Mouse (Mus musculus) left cerebral cortex, postnatal 36 days (tissue): Measurements from ENCODE around the gene Cgref1. TPM values are rescaled to one million over a fixed set of nuclear protein-coding genes. Genes with fewer than 3 reads are reported as not detected.

Experiments
- DNase-seq, 2 experiments: peaks; one replicate each; pipeline ENCODE4 v3.0.0; 2021 to 2022; ENCODE audit warnings: low spot score in 2 of 2, mixed read lengths in 1 of 2
- intact Hi-C: fragments of 180-260 bp; cut with DNase I; formaldehyde crosslinking; loops from one replicate; pipeline ENCODE4 v1.15.1; 2025
- total RNA-seq, 2 experiments: library from RNA; stranded (reverse); gene quantifications; 2 replicates each; pipeline ENCODE4 v1.2.3; 2021

Cgref1 gene
- total RNA-seq, 2 experiments from 2014 or later, result 26.1 to 26.4 TPM

DNA sequence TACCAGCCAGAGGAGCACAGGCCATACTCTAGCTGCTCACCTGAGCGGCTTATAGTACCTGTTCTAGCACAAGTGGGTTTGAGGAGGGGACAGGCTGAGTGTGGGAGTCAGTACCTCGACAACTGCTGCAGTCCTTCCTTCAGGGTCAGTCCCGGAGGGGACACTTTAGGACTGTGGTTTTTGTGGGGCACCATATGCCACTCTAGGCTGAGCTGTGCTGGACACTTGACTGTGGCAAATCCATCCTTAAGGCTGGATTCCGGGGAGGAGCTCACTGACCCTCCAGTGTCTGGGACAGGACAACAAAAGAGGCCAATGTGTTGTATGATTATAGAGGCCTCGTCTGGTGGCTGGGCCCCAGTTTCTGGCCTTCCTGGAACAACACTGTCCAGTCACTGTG, 7.2 kb upstream of the Cgref1 start:
- intact Hi-C loops, result loop anchor here (10.0 kb wide), 1 partner anchor 242 kb away; the partner anchor contains the start of genes Eif2b4 and Snx17
- DNase-seq, result no peak

DNA sequence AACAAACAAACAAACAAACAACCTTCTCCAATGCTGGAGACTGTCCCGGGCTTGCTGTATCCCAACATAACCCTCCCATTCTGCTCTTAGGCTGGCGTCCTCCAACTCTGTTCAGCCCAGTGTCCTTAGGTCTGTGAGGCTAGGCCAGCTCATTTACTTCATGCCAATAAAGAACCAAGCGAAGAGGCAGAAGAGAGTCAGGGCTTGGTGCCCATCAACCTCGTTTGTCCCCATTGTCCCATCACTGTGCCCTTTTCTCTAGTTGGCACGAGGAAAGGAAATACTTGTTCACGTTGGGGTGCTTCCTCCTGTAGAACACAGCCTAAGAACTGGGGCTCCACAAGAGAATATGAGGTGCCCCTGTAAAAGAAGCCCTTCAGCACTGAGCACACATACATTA, 6.3 kb upstream of the Cgref1 start:
- intact Hi-C loops, result loop anchor here (10.0 kb wide), 1 partner anchor 243 kb away; the partner anchor contains the start of genes Eif2b4 and Snx17
- no peak for DNase-seq

DNA sequence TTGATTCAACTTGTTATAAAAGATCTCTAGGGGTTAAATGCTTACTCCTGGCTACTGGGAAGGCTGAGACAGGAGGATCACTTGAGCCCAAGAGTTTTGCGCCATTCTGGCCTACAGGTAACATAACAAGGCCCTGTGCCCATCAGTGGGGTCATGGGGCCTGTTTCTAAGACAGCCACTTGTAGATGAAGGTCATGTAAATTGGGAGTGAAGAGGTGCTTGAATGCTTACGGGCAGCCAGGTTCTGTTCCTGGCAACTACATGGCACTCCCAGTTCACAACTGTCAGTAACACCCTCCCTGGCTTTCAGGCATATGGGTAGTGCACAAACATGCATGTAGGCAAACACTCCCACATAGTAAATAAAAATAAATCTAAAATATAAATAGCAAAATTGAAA, 5.5 kb upstream of the Cgref1 start:
- DNase-seq, result no peak
- intact Hi-C loops, result loop anchor here (10.0 kb wide), 1 partner anchor 244 kb away; the partner anchor contains the start of genes Eif2b4 and Snx17

DNA sequence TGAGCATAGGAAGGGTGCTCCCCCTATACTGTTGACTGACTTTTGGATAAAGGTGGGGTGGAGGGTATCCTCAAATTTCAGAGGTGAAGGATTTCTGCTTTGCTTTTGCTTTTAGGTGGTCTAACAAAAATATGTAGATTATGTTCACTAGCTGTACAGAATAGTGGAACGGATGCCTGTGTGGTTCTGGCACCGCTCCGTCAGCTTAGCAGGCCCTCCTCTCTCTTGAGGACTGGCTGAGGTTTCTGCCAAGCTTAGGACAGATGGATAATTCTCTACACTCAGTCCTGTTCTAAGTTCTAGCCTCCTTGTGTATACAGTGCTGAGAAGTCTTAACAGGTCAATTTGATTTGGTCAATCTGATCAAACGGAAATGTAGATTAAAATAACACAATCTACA, 5.1 kb upstream of the Cgref1 start:
- intact Hi-C loops, result loop anchor here (10.0 kb wide), 1 partner anchor 244 kb away; the partner anchor contains the start of genes Eif2b4 and Snx17
- no peak for DNase-seq

DNA sequence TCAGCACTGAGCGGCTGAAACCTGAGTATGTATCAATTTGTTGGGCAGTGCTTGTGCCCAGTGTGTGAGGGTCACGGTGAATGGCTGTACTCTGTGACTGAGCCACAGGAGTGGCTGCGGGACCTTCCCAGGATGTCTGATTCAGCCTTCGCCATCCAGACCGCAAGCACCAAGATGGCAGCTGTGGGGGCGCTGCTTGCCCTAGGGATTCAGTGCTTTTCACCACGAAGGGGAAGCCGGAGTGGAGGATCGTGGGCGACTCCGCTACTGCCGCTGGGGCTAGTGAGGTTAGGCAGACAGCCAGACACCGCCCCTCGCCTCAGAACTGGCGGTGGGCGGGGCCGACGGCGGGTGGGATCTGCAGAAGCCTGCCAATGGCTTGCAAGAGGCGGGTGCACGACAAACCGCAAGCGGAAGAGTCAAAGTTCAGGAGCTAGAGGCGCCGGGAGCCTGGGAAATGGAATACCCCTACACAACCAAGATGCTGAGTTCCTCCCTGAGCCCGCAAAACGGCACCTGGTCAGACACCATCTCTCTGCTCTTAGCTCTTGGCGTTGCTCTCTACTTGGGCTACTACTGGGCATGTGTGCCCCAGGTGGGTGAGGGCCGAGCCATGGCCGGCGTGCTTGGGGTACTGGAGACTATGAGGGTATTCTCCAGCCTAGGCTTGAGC, 4.4 kb upstream of the Cgref1 start:
- peak; percentile 90 to 91 for DNase-seq
- intact Hi-C loops, result loop anchor here (10.0 kb wide), 1 partner anchor 245 kb away; the partner anchor contains the start of genes Eif2b4 and Snx17

DNA sequence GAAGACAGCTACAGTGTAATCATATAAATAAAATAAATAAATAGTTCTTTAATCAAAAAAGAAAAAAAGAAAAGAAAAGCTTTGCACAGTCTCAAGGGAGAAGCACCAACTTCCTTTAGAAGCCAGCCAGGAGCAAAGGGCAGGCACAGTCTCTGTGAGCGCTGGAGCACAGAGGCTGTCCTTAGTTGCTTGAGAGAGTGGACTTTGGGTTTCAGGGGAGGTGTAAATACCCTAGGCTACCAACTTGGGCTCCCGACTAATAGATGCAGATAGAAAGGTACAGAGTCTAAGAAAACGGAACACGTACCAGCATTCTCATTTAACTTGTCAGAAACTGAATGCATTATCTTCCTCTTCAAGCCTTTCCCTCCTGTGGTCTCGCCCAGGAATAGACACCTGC, 3.2 kb upstream of the Cgref1 start:
- intact Hi-C loops, result no loop called here
- no peak for DNase-seq

DNA sequence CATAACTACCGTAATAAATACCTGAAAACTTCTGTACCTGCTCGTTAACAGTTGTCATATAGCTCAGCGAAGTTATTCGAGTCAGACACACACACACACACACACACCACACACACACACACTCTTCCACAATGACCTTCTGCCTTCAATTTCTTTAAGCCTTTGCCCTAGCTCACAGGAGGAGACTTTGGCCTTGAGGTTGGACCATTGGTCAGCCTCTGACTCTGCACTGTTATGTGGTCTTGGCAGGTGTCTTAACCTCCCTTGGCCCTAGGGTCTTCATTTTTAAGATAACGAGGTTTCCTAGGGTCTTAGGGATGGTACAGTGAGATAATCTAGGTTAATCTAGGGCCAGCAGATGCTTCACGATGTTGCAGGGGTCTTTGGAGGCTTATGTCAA, 1.0 kb downstream of the Cgref1 start:
- intact Hi-C loops, result no loop called here
- DNase-seq, result no peak

DNA sequence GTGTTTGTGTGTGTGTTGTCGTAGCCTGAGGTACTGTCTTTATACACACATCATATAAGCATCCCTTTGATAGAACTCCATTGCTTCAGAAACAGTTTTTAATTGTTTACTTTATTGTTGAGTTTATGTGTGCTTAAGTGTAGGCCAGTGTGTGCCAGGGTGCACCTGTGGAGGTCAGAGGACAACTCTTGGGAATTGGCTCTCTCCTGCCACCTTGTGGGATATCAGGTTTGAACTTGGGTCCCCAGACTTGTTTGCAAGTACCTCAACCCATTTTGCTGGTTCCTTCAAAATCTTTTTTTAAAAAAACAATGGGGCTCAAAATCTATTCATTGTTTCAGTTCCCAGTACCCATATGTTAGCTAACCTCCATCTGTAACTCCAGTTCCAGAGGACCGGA, 2.4 kb downstream of the Cgref1 start:
- intact Hi-C loops, result no loop called here
- no peak for DNase-seq

DNA sequence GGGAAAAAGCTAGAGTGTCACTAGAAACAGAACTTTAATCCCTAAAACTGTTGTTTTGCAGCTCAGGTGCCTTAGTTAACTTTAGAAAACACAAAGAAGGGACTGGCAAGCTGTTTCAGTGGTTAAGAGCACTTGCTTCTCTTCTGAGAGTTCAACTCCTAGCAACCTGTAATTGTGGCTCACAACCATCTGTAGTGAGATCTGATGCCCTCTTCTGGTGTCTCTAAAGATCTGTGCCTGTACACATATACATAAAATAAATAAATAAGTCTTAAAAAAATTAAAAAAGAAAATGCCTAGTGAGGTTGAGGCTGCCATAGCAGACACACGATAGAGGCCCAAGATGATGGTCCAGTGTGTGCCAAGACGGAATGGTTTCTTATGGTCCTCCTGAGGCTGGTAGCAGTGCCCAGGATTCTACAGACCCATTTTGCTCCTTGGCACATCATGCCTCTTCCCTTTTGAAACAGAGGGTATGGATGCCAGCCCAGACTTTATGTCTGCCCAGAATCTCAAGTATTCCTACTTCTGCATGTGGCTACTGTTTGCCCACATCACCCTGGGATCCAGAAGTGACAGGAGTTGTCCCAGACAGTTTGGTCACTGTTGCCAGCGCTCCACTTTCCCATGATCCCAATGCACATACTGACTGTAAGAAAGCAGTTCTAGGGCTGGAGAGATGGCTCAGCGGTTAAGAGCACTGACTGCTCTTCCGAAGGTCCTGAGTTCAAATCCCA, 10.5 kb downstream of the Cgref1 start:
- intact Hi-C loops, result no loop called here

DNA sequence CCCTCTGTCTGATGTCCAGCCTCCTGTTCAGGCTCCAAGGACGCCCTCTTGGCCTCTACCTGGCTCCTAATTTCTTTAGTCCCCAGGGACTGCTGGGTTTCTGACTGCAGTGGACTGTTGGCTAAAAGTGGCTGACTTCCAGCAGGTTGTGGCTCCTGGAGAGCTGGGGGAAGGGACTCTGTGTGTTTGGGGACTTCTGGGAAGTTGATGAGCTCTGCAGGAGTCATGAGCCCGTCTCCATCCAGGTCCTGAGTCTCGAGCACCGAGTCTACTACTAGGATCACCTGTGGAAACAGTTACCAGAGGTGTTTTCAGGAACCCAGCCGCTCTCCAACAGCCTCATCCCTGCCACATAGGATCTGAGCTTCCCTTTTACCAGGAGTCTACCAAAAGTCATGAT, 11.7 kb downstream of the Cgref1 start:
- intact Hi-C loops, result no loop called here

More for the DNA sequence above, 10.5 kb downstream of the Cgref1 start:
- no peak for DNase-seq

DNA sequence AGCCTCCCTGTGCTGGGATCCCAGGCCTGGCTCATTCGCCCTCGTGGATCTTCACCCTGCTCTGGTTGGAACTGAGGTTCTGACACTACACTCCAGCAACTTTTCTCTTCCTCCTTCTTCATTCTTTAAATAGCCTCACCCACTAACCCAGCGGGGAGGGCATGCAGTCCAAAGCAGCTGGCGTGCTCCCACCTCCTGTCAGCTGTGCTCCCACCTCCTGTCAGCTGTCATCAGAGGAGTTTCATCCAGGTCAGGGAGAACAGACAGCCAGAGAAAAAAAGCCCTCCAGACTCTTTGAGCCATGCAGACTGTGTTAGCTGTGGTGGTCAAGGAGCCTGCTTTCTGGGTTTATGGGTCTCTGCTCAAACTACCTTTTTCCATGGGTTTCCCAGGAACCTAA, 14.0 kb downstream of the Cgref1 start:
- no peak for DNase-seq
- intact Hi-C loops, result loop anchor here (2.0 kb wide), 1 partner anchor 73 kb away; no protein-coding TSS in a partner anchor

More for the DNA sequence above, 11.7 kb downstream of the Cgref1 start:
- no peak for DNase-seq

DNA sequence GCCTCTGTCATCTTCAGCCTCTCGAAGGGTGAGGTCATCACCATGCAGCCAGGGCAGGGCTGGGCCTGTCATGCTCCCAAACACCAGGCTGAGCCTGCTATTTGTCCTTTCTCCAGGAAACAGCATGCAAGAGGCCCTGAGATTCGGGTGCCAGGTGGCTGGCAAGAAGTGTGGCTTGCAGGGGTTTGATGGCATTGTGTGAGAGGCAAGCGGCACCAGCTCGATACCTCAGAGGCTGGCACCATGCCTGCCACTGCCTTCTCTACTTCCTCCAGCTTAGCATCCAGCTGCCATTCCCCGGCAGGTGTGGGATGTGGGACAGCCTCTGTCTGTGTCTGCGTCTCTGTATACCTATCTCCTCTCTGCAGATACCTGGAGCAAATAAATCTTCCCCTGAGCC, 14.5 kb downstream of the Cgref1 start:
- intact Hi-C loops, result loop anchor here (2.0 kb wide), 1 partner anchor 74 kb away; no protein-coding TSS in a partner anchor

DNA sequence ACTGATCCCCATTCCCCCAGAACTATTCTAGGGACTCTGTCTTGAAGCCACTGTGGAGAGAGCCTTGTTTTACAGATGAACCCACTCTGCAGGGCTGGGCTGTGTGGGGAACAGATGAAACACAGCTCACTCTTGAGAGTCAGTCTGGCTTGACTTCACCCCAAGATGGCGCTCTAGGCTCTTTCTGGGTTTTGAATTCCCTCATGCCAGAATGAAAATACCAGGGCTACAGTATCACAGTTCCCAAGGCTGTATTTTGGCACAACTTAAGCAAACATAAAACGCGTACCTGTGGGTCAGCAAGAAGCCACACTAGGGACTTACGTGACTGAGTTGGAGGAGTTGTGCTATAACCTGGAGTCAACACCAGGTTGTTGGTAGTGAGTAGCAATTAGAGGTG, 15.3 kb downstream of the Cgref1 start:
- intact Hi-C loops, result loop anchor here (2.0 kb wide), 1 partner anchor 75 kb away; no protein-coding TSS in a partner anchor
- DNase-seq, result peak; percentile 71 to 76

More for the DNA sequence above, 14.5 kb downstream of the Cgref1 start:
- DNase-seq, result no peak

DNA sequence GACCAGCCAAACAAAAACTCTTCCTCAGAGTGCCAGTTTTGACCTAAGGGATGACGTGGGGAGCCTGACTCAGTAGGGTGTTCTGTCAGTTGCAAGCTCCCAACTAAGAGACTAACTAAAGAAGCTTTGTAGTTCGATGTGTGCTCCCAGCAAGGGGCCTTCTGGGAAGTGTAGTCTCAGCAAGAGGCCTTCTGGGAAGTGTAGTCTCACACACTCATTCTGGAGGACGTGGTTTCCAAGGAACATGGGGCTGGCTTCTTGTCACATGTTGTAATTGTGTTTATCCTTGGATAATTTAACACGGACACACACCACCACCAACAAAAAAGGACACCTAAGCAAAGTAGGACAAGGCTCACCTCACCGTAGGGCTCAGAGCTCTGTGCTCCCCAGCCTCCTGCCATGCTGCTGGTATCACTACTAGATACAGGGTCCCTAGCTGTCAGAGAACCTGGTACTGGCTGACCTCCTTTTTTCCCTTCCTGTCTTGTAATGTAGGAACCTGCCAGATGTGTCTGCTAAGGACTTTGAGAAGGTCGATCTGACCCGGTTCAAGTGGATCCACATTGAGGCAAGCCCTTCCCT, 17.4 kb downstream of the Cgref1 start:
- no peak for DNase-seq
- intact Hi-C loops, result no loop called here

DNA sequence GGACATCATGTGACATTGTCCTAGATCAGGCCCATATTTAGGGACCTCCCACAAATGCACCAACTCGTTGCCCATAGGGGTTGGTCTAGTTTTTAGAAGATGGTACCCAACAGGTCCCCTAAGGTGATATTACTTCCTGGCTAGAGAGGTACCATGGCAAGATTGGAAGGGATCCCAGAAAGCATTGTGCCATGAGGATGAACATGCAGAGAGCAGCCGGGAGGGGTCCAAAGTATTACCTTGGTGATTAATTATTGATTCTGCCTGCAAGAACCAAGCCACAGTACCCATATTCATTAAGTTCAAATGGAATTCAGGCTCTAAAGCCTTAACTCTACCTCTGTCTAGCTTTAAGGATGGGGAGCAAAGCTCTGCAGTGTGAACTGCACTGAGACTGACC, 19.3 kb downstream of the Cgref1 start:
- no peak for DNase-seq
- intact Hi-C loops, result no loop called here

DNA sequence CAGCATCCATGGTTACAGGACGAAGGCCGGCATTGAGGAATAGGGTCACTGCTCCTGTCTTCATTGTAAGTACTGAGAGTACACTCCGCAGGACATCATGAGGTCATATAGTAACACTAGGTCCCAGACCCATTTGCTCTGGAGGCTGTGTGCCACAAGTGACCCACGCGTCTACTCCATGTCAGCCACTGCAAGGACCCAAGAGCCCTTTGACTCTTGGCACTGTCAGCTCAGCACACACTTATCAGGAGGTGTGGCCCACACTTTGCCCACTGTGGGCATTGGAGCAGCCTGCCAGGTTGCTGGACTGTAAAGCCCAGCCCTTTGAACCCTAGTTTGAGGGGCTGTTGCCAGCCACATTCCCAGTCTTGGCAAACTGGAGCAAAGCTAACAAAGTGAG, 20.2 kb downstream of the Cgref1 start:
- DNase-seq, result no peak
- intact Hi-C loops, result no loop called here

DNA sequence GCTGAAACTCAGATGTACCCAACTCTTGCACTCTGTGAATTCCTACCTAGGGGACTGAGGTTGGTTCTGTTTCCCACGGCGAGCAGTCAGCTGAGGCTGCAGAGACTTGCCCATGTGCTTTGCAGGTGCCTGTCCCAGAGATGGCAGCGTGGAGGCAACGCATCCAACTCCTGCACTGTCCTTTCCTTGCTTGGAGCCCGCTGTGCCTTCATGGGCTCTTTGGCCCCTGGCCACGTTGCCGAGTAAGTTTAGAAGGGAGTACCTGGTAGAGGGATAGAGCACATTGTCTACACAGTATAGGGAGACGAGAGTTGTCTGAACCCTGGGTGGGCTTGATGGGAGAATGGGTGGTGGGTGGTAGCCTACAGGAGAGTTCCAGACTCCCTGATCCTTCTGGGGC, 20.8 kb downstream of the Cgref1 start:
- intact Hi-C loops, result no loop called here
- DNase-seq, result no peak

DNA sequence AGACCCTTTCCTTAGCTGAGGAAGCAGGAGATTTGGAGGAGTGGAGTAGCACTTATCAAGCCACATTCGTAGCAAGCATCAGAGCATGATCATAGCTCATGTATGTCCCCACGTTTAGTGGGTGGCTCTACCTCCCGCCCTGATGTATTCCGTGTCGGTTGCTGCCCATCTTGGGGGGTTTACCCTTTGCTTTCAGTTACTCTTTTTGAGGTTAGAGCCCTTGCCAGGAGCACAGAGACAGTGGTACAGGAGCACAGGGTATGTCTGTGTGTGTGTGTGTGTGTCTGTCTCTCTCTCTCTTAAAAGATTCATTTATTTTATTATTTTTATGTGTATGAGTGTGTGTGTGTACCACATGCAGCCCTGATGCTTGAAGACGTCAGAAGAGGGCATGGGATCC, 22.3 kb downstream of the Cgref1 start:
- intact Hi-C loops, result no loop called here
- no peak for DNase-seq

DNA sequence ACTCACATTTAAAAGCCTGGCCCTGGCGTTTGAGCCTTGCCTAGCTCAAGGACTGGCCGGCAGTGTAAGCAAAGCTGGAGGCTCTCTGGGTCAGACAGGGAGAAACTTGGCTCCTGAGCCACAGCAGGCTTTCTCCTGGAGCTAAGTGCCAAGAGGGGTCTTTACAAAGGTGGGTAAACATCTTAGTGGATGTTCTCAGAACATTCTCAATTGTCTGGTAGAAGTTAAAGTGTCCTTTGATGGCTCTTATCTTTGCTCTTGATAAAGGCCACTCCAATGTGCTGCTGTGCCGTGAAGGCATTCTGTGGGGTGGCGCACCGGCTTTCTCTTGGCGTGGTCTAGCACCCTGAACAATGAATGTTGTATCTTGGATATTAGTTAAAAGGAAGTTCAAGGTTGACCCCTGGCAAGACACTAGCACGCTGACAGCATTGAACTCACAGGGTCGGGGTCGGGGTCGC, 22.8 kb downstream of the Cgref1 start:
- DNase-seq, result no peak
- intact Hi-C loops, result no loop called here
